Mouse (Mus musculus) testis, adult 2 months (tissue): ENCODE measurements at regions not wholly inside any gene's neighbourhood (a gene's known extent, or its start where the extent isn't known, plus 50 kb on each side); places are given as distances from the start of the nearest gene placed in this dataset.

ENCODE experiments used
- H3K27ac ChIP-seq: fragments of 200-500 bp; 2 replicates; pipeline ENCODE4 v1.5.1; 2012; ENCODE audit warnings: low read depth, low read length; ENCODE audit not compliant: control insufficient read depth, insufficient read depth
- H3K27me3 ChIP-seq: fragments of 200-500 bp; 2 replicates; pipeline ENCODE4 v1.6.1; 2012; ENCODE audit warnings: mild to moderate bottlenecking, low read length, moderate library complexity; ENCODE audit not compliant: control insufficient read depth, insufficient read depth
- H3K36me3 ChIP-seq: fragments of 200-500 bp; 2 replicates; pipeline ENCODE4 v1.6.1; 2012; ENCODE audit warnings: mild to moderate bottlenecking, low read length; ENCODE audit not compliant: control insufficient read depth, insufficient read depth
- H3K4me1 ChIP-seq: fragments of 200-500 bp; 2 replicates; pipeline ENCODE4 v1.6.1; 2012; ENCODE audit warnings: low read length; ENCODE audit not compliant: control insufficient read depth, insufficient read depth
- H3K4me3 ChIP-seq: fragments of 200-500 bp; 2 replicates; pipeline ENCODE4 v1.5.1; 2012; ENCODE audit warnings: low read depth, mild to moderate bottlenecking, low read length, moderate library complexity, mixed read lengths; ENCODE audit not compliant: control insufficient read depth
- CTCF ChIP-seq: fragments of 200-500 bp; IDR thresholded peaks from 2 replicates; pipeline ENCODE4 v1.5.1; 2012; ENCODE audit warnings: low read depth, mild to moderate bottlenecking, inconsistent platforms, low read length, moderate library complexity; ENCODE audit not compliant: control insufficient read depth, insufficient read depth, insufficient replicate concordance
- POLR2A ChIP-seq: fragments of 200-500 bp; IDR thresholded peaks from 2 replicates; pipeline ENCODE4 v1.6.1; 2012; ENCODE audit warnings: low read depth, mild to moderate bottlenecking, inconsistent platforms, low read length, moderate library complexity; ENCODE audit not compliant: control insufficient read depth

DNA sequence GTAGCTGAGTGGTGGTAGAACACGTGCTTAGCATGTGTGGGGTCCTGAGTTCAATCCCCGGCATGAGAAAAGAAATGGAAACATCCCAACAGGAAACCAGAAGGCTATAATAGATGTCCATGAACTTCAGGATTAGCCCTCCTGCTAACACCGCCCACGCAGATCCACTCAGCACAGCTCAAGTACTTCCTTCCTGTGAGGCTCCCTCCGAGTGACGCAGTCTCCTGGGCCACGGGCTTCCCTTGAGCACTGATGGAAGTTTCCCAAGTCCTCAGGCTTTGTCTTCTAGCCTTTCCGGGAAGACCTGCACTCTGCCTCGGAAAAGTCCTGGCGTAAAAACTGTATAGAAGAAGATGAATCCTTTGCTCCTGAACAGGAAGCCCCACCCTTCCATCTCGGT, 158.5 kb upstream of the Lpp start:
- H3K27me3 ChIP-seq: no peaks in the 10 kb centered on the region
- H3K4me1 ChIP-seq: no peaks in the 10 kb centered on the region
- no peak for TF ChIP-seq POLR2A
- no peak overlapping the region for H3K4me3 ChIP-seq
- H3K36me3 ChIP-seq: no peaks in the 10 kb centered on the region
- no peak overlapping the region for H3K27ac ChIP-seq

DNA sequence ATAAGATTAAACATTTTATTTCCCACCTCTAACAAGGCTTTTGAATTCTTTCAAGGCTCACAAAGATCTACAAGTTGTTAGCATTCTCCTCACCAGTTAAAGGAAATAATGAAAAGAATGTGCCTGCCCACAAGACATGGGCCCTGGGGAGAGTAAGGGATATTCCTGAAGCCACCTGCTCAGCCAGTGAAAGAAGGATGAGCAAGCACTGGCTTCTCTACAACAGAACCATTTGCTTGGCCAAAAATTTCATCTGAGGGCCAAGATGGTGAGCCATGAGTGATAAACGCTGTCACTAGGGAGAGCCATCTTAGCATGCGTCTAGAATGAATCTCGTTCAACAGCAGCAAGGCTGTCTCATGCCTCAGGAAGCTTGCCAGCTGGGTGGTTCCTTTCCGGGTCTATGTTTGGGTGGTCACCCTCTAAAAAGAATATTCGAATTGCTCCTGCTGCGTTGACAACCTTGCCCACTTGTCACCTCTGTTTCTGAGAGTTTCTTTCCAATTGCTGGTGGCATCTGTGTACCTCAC, 161.2 kb upstream of the Lpp start:
- Histone ChIP-seq H3K27ac (no peak overlapping the region), H3K27me3 (no peaks in the 10 kb centered on the region), H3K4me1 (no peaks in the 10 kb centered on the region), H3K36me3 (no peaks in the 10 kb centered on the region), H3K4me3 (no peak overlapping the region)
- TF ChIP-seq POLR2A (no peak), CTCF (no peak)

DNA sequence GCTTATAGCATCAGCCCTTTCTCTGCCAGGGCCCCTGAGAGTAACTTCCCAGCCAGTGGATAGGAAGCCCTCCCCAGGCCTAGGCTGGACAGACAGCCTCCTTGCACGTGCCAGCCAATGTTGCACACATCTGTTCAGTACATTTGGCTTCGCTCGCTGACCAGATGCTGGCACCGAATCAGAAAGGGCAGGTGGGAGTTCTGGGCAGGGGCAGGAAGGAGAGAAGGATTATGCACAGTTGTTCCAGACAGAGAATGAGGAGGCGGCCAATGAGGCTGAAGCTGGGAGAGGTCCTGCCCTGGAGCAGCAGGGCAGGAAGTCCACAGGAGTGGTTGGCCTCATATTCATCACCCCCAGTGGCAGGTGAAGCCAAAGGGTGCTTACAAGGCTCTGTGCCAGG, 161.8 kb upstream of the Lpp start:
- H3K4me3 ChIP-seq: no peak overlapping the region
- no peak overlapping the region for H3K27ac ChIP-seq
- no peaks in the 10 kb centered on the region for H3K36me3 ChIP-seq
- TF ChIP-seq CTCF: no peak
- TF ChIP-seq POLR2A: no peak
- no peaks in the 10 kb centered on the region for H3K4me1 ChIP-seq
- H3K27me3 ChIP-seq: no peaks in the 10 kb centered on the region

DNA sequence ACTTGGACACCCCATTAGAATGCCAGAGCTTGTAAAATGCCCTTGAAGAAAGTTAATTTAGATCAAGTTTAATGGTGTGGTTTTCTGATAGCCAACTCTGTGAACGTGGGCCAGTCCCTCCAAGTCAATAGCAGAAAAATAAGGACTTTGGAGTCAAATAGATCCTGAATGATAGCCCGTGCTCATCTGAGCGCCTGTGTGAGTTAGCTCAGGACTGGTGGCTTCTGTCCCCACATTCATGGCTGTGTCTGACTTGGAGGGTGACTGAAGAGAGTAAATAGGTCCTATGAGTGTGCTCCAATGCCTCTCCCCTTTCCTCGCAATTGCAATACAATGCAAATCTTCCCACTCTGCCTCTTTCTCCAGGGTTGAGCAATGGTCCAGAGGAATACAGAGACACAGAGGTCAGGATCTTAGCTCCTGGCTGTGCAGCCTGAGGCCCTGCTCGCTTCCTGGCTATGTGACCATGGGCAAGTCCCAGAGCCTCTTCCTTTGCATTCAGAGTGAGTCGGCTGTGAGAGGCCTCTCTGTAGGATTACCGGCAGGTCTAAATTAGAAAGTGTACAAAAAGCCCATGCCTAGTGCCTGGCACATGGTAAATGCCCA, 164.2 kb upstream of the Lpp start:
- TF ChIP-seq POLR2A (no peak), CTCF (no peak)
- Histone ChIP-seq H3K36me3 (no peaks in the 10 kb centered on the region), H3K27me3 (no peaks in the 10 kb centered on the region), H3K4me3 (no peak overlapping the region), H3K27ac (no peak overlapping the region), H3K4me1 (no peaks in the 10 kb centered on the region)

DNA sequence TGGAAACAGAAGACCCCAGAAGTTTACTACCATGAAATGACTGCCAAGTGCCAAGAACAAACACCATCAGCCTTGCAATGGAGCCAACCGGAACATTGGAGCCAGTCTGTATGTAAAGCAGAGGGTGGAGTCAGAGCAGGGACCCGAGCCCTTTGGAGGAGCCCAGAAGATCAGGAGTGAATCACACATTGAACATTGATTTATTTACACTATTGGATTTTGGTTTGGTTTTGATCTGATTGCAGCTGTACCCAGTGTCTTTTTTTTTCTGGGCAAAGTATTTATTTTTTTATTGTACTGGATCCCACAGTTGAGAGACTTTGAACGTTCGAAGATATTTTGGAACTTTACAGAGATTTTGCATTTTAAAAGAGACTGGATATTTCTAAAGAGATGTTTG, 167.4 kb upstream of the Lpp start:
- Histone ChIP-seq H3K4me1 (no peaks in the 10 kb centered on the region), H3K4me3 (no peak overlapping the region), H3K27me3 (no peaks in the 10 kb centered on the region), H3K36me3 (no peaks in the 10 kb centered on the region), H3K27ac (no peak overlapping the region)
- TF ChIP-seq CTCF: no peak
- no peak for TF ChIP-seq POLR2A

DNA sequence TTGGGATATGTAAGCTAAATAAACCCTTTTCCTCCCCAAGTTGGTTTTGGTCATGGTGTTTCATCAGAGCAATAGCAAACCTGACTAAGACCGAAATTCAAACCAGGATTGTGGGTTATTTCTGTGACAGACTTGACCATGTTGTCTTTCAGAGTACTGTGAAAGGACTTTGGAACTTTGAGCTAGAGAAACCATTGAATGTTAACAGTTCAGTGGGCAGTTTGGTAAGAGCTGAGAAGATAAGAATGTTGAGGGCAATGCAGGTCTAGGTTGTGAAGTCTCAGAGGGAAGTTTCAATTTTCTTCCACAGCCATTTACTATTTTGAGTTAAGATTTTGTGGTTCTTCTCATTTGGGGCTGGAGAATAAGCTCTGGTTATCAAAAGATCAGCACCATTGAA, 168.2 kb upstream of the Lpp start:
- H3K36me3 ChIP-seq: no peaks in the 10 kb centered on the region
- H3K27me3 ChIP-seq: no peaks in the 10 kb centered on the region
- no peak overlapping the region for H3K27ac ChIP-seq
- TF ChIP-seq POLR2A (no peak), CTCF (no peak)
- H3K4me1 ChIP-seq: no peaks in the 10 kb centered on the region
- no peak overlapping the region for H3K4me3 ChIP-seq

DNA sequence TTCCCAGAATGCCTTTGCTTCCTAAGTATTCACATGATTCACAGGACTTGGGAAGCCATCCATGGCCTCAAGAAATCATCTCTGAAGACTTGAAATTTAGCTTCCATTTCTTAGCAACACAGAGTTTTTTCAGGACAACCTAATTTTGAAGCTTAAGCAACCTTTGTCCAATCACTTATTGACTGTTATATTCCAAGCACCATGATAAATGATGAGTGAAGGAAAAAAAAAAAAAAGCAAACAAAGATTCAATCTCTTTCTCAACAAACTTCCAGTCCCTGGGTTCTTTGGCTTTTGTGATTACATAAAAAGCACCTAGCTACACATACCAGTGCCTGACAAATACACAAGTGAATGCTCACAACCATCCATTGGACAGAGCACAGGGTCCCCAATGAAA, 169.4 kb upstream of the Lpp start:
- no peaks in the 10 kb centered on the region for H3K36me3 ChIP-seq
- no peaks in the 10 kb centered on the region for H3K4me1 ChIP-seq
- TF ChIP-seq CTCF (no peak), POLR2A (no peak)
- no peak overlapping the region for H3K4me3 ChIP-seq
- H3K27ac ChIP-seq: no peak overlapping the region
- no peaks in the 10 kb centered on the region for H3K27me3 ChIP-seq

DNA sequence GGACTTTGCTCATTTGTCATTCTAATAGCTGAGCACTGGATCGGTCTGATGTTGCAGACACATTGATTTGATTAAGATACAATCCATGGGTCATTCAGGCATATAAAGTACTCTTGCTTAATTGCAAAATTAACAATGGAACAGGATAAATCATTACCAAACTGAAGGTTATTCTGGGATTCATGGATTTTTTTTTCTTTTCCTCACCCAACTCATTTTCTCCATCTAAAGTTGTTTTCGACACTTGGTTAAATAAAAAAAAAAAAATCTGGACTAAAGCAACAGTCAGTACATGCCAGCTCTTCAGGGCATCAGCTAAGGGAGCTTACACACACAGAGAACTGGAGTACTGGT, 169.8 kb upstream of the Lpp start:
- no peaks in the 10 kb centered on the region for H3K27me3 ChIP-seq
- no peaks in the 10 kb centered on the region for H3K4me1 ChIP-seq
- TF ChIP-seq CTCF: no peak
- TF ChIP-seq POLR2A: no peak
- H3K27ac ChIP-seq: no peak overlapping the region
- H3K36me3 ChIP-seq: no peaks in the 10 kb centered on the region
- no peak overlapping the region for H3K4me3 ChIP-seq
